Mouse (Mus musculus): ENCODE measurements around the gene Gm20388. TPM values are rescaled to one million over a fixed set of nuclear protein-coding genes. Genes with fewer than 3 reads are reported as not detected.
A peak's percentile ranks its signal among the peaks of the same experiment; 100 is the strongest.
"Not testable (repeated sequence)": the region's sequence is repeated elsewhere in the genome, so short reads cannot be mapped to it uniquely, and the experiment has no call there.

Gene Gm20388
- polyA plus RNA-seq, 1 experiment from 2014 or later: 1.7 TPM

DNA sequence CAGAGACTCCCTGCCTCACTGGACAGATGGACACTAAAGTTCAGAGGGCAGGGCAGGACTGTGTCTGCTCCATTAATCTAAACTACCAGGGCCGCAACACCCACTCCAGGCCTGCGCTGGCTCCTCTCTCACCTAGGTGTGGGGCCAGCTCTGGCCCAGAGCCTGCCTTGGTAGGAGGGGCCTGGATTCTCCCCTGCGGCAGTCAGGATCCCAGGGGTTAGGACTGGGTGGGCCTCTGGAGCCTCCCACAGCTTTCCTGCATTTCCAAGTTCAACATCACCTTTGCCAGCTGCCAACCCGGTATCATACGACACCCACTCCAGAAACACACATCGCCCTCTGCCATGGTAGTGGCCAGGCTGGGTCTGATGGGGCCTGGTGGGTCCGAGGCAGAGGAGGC is 420.4 kb downstream of the Gm20388 start:
- 75% methylated on average over 7 of the region's 7 CpGs for WGBS
- no peaks in the 10 kb centered on the region for H3K36me3 ChIP-seq
- H3K4me3 ChIP-seq: no peak overlapping the region
- H3K4me1 ChIP-seq (replicated peaks): peaks cover 87% of the 10 kb centered on the region
- H3K27me3 ChIP-seq (ENCODE audit: insufficient read depth, poor library complexity, severe bottlenecking): peaks cover 54% of the 10 kb centered on the region
- peak overlapping the region; percentile 72 for H3K27ac ChIP-seq
- no peaks in the 10 kb centered on the region for H3K9me3 ChIP-seq
- DNase-seq (ENCODE audit: low spot score): no peak

GRCm38 (mm10) chr8:120332379-120333229 is 422.0 kb downstream of the Gm20388 start:
- Histone ChIP-seq H3K36me3 (no peaks in the 10 kb centered on the region), H3K27me3 (ENCODE audit: insufficient read depth, poor library complexity, severe bottlenecking) (peaks cover 56% of the 10 kb centered on the region), H3K4me3 (no peak overlapping the region), H3K4me1 (replicated peaks) (peaks cover 91% of the 10 kb centered on the region), H3K9me3 (no peaks in the 10 kb centered on the region), H3K27ac (peak overlapping the region; percentile 72)
- 72% methylated on average over 16 of the region's 16 CpGs for WGBS
- peak; percentile 31 for DNase-seq (ENCODE audit: low spot score)

GRCm38 (mm10) chr8:120333681-120334080 is 423.0 kb downstream of the Gm20388 start:
- H3K27me3 ChIP-seq (ENCODE audit: insufficient read depth, poor library complexity, severe bottlenecking): peaks cover 62% of the 10 kb centered on the region
- DNase-seq (ENCODE audit: low spot score): no peak
- H3K4me1 ChIP-seq (replicated peaks): peaks cover 93% of the 10 kb centered on the region
- H3K4me3 ChIP-seq: no peak overlapping the region
- WGBS: 83% methylated on average over 4 of the region's 4 CpGs
- no peaks in the 10 kb centered on the region for H3K36me3 ChIP-seq
- peak overlapping the region; percentile 94 for H3K27ac ChIP-seq
- H3K9me3 ChIP-seq: peaks cover 2% of the 10 kb centered on the region

GRCm38 (mm10) chr8:120334261-120334660 is 423.6 kb downstream of the Gm20388 start:
- H3K4me3 ChIP-seq; DNase-seq (ENCODE audit: low spot score); H3K9me3 ChIP-seq; H3K36me3 ChIP-seq: not testable (repeated sequence)
- Histone ChIP-seq H3K27ac (peak overlapping the region; percentile 94), H3K27me3 (ENCODE audit: insufficient read depth, poor library complexity, severe bottlenecking) (peaks cover 62% of the 10 kb centered on the region), H3K4me1 (replicated peaks) (peaks cover 93% of the 10 kb centered on the region)
- 54% methylated on average over 3 of the region's 3 CpGs for WGBS

- peak overlapping the region; percentile 94 for H3K27ac ChIP-seq
- DNase-seq (ENCODE audit: low spot score): peak; percentile 87
- 5% methylated on average over 5 of the region's 5 CpGs for WGBS
- H3K4me1 ChIP-seq (replicated peaks): peaks cover 93% of the 10 kb centered on the region
- H3K4me3 ChIP-seq: peak overlapping the region; percentile 40
- H3K27me3 ChIP-seq (ENCODE audit: insufficient read depth, poor library complexity, severe bottlenecking): peaks cover 62% of the 10 kb centered on the region
- H3K36me3 ChIP-seq: no peaks in the 10 kb centered on the region
- peaks cover 6% of the 10 kb centered on the region for H3K9me3 ChIP-seq
Measured at GRCm38 (mm10) chr8:120334878-120335261, 424.2 kb downstream of the Gm20388 start.

GRCm38 (mm10) chr8:120335262-120336086 is 424.8 kb downstream of the Gm20388 start:
- Histone ChIP-seq H3K4me3 (peak overlapping the region; percentile 40), H3K4me1 (replicated peaks) (peaks cover 97% of the 10 kb centered on the region), H3K27ac (peak overlapping the region; percentile 94), H3K27me3 (ENCODE audit: insufficient read depth, poor library complexity, severe bottlenecking) (peaks cover 60% of the 10 kb centered on the region), H3K9me3 (peaks cover 6% of the 10 kb centered on the region), H3K36me3 (no peaks in the 10 kb centered on the region)
- WGBS: 1% methylated on average over 17 of the region's 17 CpGs
- peak; percentile 64 for DNase-seq (ENCODE audit: low spot score)

DNA sequence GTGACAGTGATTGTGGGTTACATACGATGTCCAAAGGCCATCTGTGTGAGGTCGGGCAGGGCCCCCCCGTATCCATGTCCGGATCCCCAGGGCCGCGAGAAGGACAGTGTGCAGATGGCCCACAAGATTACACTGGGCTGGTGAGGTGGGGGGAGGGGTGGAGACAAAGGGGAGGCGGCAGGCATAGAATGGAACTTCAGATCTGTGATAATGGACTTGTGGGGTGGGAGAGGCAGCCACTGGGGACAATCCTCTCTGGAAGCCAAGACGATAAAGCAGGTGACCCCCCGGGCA is 425.4 kb downstream of the Gm20388 start:
- H3K4me1 ChIP-seq (replicated peaks): peaks cover 98% of the 10 kb centered on the region
- under 1% methylated on average over 9 of the region's 9 CpGs for WGBS
- peaks cover 6% of the 10 kb centered on the region for H3K9me3 ChIP-seq
- H3K4me3 ChIP-seq: peak overlapping the region; percentile 40
- no peaks in the 10 kb centered on the region for H3K36me3 ChIP-seq
- peaks cover 60% of the 10 kb centered on the region for H3K27me3 ChIP-seq (ENCODE audit: insufficient read depth, poor library complexity, severe bottlenecking)
- peak overlapping the region; percentile 94 for H3K27ac ChIP-seq
- peak; percentile 84 for DNase-seq (ENCODE audit: low spot score)

GRCm38 (mm10) chr8:120336909-120337555 is 426.4 kb downstream of the Gm20388 start:
- 42% methylated on average over 5 of the region's 5 CpGs for WGBS
- H3K4me1 ChIP-seq (replicated peaks): peaks cover 99% of the 10 kb centered on the region
- H3K9me3 ChIP-seq: peaks cover 6% of the 10 kb centered on the region

DNA sequence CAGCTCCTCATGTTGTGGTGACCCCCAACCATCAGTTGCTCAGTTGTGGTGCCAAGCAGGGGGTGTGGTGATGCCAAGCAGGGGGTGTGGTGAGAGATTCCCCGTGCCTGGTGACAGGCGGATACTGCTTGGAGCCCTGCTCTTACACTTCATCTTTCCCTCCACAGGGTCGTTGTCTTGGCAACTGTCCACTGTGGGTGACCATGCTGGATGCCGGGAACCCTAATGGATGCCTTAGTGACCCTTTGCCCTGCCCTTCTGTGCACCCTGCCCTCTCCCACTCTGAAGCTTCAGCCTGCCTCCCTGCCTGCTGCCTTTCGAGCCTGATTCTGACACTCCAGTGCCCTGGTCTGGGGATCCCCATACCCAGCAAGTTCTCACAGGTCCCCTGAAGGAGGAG is 427.0 kb downstream of the Gm20388 start:
- peaks cover 6% of the 10 kb centered on the region for H3K9me3 ChIP-seq
- H3K4me1 ChIP-seq (replicated peaks): peaks cover 99% of the 10 kb centered on the region
- peaks cover 53% of the 10 kb centered on the region for H3K27me3 ChIP-seq (ENCODE audit: insufficient read depth, poor library complexity, severe bottlenecking)
- 26% methylated on average over 5 of the region's 5 CpGs for WGBS
- no peaks in the 10 kb centered on the region for H3K36me3 ChIP-seq
- peak overlapping the region; percentile 94 for H3K27ac ChIP-seq
- no peak overlapping the region for H3K4me3 ChIP-seq
- DNase-seq (ENCODE audit: low spot score): peak; percentile 53

More at GRCm38 (mm10) chr8:120336909-120337555, 426.4 kb downstream of the Gm20388 start:
- Histone ChIP-seq H3K36me3 (no peaks in the 10 kb centered on the region), H3K27ac (peak overlapping the region; percentile 94), H3K27me3 (ENCODE audit: insufficient read depth, poor library complexity, severe bottlenecking) (peaks cover 55% of the 10 kb centered on the region), H3K4me3 (no peak overlapping the region)
- DNase-seq (ENCODE audit: low spot score): no peak

- Histone ChIP-seq H3K4me3 (no peak overlapping the region), H3K27me3 (ENCODE audit: insufficient read depth, poor library complexity, severe bottlenecking) (peaks cover 56% of the 10 kb centered on the region), H3K9me3 (peaks cover 6% of the 10 kb centered on the region), H3K36me3 (no peaks in the 10 kb centered on the region), H3K4me1 (replicated peaks) (peaks cover 99% of the 10 kb centered on the region), H3K27ac (peak overlapping the region; percentile 94)
- 93% methylated on average over 7 of the region's 7 CpGs for WGBS
- DNase-seq (ENCODE audit: low spot score): no peak
Measured at GRCm38 (mm10) chr8:120338678-120339077, 428.0 kb downstream of the Gm20388 start.

DNA sequence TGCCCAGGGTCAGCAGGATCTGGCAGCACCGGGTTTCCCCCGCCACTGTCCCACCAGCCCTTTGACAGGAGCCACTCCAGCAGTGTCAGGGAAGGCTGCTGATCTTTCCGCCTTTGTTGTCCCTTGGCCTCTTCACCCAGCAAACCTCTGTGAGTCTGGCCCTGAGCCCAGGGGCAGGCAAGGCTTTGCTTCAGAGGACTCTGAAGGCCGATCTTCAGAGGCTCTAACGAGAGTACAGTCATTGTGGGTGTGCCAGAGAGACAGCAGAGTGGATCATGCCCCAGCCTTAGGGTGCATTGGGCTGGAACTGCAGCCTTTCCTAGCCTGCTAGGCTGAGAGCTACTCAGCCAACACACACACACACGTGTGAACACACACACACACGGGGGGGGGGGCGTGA is 429.1 kb downstream of the Gm20388 start:
- H3K4me1 ChIP-seq (replicated peaks): peaks cover 100% of the 10 kb centered on the region
- peaks cover 6% of the 10 kb centered on the region for H3K9me3 ChIP-seq
- no peak overlapping the region for H3K4me3 ChIP-seq
- no peaks in the 10 kb centered on the region for H3K36me3 ChIP-seq
- 56% methylated on average over 7 of the region's 8 CpGs for WGBS
- H3K27me3 ChIP-seq (ENCODE audit: insufficient read depth, poor library complexity, severe bottlenecking): peaks cover 58% of the 10 kb centered on the region
- peak overlapping the region; percentile 94 for H3K27ac ChIP-seq
- DNase-seq (ENCODE audit: low spot score): no peak

DNA sequence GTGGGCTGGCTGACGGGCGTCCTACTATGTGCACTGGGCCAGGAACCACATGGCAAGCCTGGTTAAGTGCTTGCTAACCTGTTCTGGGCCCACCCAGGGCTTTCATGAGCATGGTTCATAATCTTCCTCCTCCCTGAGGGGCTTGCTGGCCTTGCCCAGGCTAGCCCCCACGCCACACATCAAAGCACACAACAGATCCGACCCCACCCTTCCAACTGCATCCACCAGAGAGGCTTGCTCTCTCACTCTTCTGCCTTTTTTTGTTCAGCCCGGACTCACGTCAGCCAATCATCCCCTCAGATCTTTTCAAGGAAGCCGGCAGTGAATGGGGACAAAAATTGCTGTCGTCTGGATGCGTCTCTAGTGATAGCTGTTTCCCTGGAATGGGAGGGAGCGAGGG is 430.5 kb downstream of the Gm20388 start:
- 52% methylated on average over 10 of the region's 10 CpGs for WGBS
- peak overlapping the region; percentile 94 for H3K27ac ChIP-seq
- H3K4me3 ChIP-seq: no peak overlapping the region
- no peaks in the 10 kb centered on the region for H3K36me3 ChIP-seq
- DNase-seq (ENCODE audit: low spot score): no peak
- peaks cover 100% of the 10 kb centered on the region for H3K4me1 ChIP-seq (replicated peaks)
- H3K27me3 ChIP-seq (ENCODE audit: insufficient read depth, poor library complexity, severe bottlenecking): peaks cover 66% of the 10 kb centered on the region
- H3K9me3 ChIP-seq: peaks cover 6% of the 10 kb centered on the region

Data from hindbrain, embryonic 10.5 days (tissue).